Mouse (Mus musculus): ENCODE results near the gene Prkag1. TPM values are rescaled to one million over a fixed set of nuclear protein-coding genes. Genes with fewer than 3 reads are reported as not detected.

The Prkag1 gene
- polyA plus RNA-seq, 1 experiment = 132 TPM

DNA sequence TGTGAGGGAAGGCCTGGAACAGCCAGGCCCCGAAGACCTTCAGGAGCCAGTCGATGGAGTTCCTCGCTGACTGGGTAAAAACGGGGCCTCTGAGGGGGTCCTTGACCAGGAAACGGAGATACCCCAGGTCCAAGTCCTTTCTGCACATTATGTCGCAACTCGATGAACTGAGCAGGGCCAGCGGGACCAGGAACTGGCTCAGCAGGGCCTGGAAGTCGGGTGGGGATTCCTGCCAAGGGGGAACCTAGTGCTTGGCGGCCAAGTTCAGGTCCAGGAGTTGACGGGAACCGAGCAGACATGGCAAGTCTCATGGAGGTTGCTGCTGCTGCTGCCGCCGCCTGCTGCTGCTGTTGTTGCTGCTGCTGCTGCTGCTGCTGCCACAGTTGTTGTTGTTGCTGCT, 19.3 kb upstream of the Prkag1 start:
- H3K79me3 ChIP-seq (ENCODE audit: low read depth) = peaks cover 5% of the 10 kb centered on the region
- peaks cover 100% of the 10 kb centered on the region for H3K36me3 ChIP-seq (ENCODE audit: control insufficient read depth, insufficient read depth)
- no peaks in the 10 kb centered on the region for H3K27me3 ChIP-seq (ENCODE audit: control insufficient read depth, insufficient read depth, insufficient read length)
- H3ac ChIP-seq (ENCODE audit: control insufficient read depth, insufficient read length, low read depth) = no peak overlapping the region
- TF ChIP-seq MYOD1 (IDR thresholded peaks at IDR 0.05; ENCODE audit: control insufficient read depth, insufficient read length, low read depth) (no peak), MYOG (IDR thresholded peaks at IDR 0.05; ENCODE audit: control insufficient read depth, extremely low read depth, insufficient read length) (no peak), CTCF (IDR thresholded peaks at IDR 0.05; ENCODE audit: control insufficient read depth, insufficient read depth, insufficient read length) (no peak), CEBPB (IDR thresholded peaks at IDR 0.05; ENCODE audit: low read depth) (no peak), MAX (IDR thresholded peaks at IDR 0.05) (no peak), USF1 (IDR thresholded peaks at IDR 0.05; ENCODE audit: low read depth) (no peak), FOSL1 (IDR thresholded peaks at IDR 0.05; ENCODE audit: insufficient read depth, low read length, poor library complexity, severe bottlenecking) (no peak)
- H3K79me2 ChIP-seq (ENCODE audit: control insufficient read depth, insufficient read depth) = peaks cover 55% of the 10 kb centered on the region
- H3K4me3 ChIP-seq (ENCODE audit: insufficient read depth, poor library complexity, severe bottlenecking) = no peak overlapping the region

GRCm38 (mm10) chr15:98849956-98850600, 18.8 kb upstream of the Prkag1 start:
- TF ChIP-seq FOSL1 (IDR thresholded peaks at IDR 0.05; ENCODE audit: insufficient read depth, low read length, poor library complexity, severe bottlenecking) (no peak), USF1 (IDR thresholded peaks at IDR 0.05; ENCODE audit: low read depth) (no peak)
- no peak overlapping the region for H3ac ChIP-seq (ENCODE audit: control insufficient read depth, insufficient read length, low read depth)
- H3K79me3 ChIP-seq (ENCODE audit: low read depth) = peaks cover 5% of the 10 kb centered on the region
- H3K4me3 ChIP-seq (ENCODE audit: insufficient read depth, poor library complexity, severe bottlenecking) = no peak overlapping the region
- H3K27me3 ChIP-seq (ENCODE audit: control insufficient read depth, insufficient read depth, insufficient read length) = no peaks in the 10 kb centered on the region
- peaks cover 55% of the 10 kb centered on the region for H3K79me2 ChIP-seq (ENCODE audit: control insufficient read depth, insufficient read depth)
- peaks cover 100% of the 10 kb centered on the region for H3K36me3 ChIP-seq (ENCODE audit: control insufficient read depth, insufficient read depth)

- TF ChIP-seq MAX (IDR thresholded peaks at IDR 0.05) (no peak), MYOG (IDR thresholded peaks at IDR 0.05; ENCODE audit: control insufficient read depth, extremely low read depth, insufficient read length) (no peak), USF1 (IDR thresholded peaks at IDR 0.05; ENCODE audit: low read depth) (no peak), CEBPB (IDR thresholded peaks at IDR 0.05; ENCODE audit: low read depth) (no peak), CTCF (IDR thresholded peaks at IDR 0.05; ENCODE audit: control insufficient read depth, insufficient read depth, insufficient read length) (no peak), FOSL1 (IDR thresholded peaks at IDR 0.05; ENCODE audit: insufficient read depth, low read length, poor library complexity, severe bottlenecking) (no peak), MYOD1 (IDR thresholded peaks at IDR 0.05; ENCODE audit: control insufficient read depth, insufficient read length, low read depth) (no peak)
- Histone ChIP-seq H3K4me3 (ENCODE audit: insufficient read depth, poor library complexity, severe bottlenecking) (no peak overlapping the region), H3K36me3 (ENCODE audit: control insufficient read depth, insufficient read depth) (peaks cover 100% of the 10 kb centered on the region), H3K79me2 (ENCODE audit: control insufficient read depth, insufficient read depth) (peaks cover 60% of the 10 kb centered on the region), H3K79me3 (ENCODE audit: low read depth) (peaks cover 5% of the 10 kb centered on the region), H3K27me3 (ENCODE audit: control insufficient read depth, insufficient read depth, insufficient read length) (no peaks in the 10 kb centered on the region), H3ac (ENCODE audit: control insufficient read depth, insufficient read length, low read depth) (no peak overlapping the region)
Measured at GRCm38 (mm10) chr15:98849165-98849564, 17.8 kb upstream of the Prkag1 start.

DNA sequence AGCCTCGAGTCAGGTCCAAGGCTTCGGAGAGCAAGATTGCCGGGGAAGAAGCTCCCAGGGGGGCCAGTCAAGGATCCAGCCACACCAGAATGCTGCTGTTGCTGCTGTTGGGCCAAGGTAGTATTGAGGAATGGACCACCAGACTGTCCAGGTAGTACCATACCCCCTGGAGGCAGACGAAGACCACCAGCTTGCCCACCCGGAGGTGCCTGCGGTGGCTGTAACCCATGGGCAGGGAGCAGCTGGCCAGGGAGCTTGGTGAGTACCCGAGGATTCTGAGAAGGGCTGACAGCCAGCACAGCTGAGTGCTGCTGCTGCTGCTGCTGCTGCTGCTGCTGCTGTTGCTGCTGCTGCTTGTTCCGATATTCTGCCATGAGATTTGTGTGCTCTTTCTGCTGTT, 14.8 kb upstream of the Prkag1 start:
- Histone ChIP-seq H3K36me3 (ENCODE audit: control insufficient read depth, insufficient read depth) (peaks cover 100% of the 10 kb centered on the region), H3K4me3 (ENCODE audit: insufficient read depth, poor library complexity, severe bottlenecking) (no peak overlapping the region)

GRCm38 (mm10) chr15:98845149-98845548, 13.8 kb upstream of the Prkag1 start:
- Histone ChIP-seq H3K4me3 (ENCODE audit: insufficient read depth, poor library complexity, severe bottlenecking) (no peak overlapping the region), H3K79me2 (ENCODE audit: control insufficient read depth, insufficient read depth) (peaks cover 46% of the 10 kb centered on the region), H3ac (ENCODE audit: control insufficient read depth, insufficient read length, low read depth) (no peak overlapping the region), H3K27me3 (ENCODE audit: control insufficient read depth, insufficient read depth, insufficient read length) (no peaks in the 10 kb centered on the region), H3K79me3 (ENCODE audit: low read depth) (peaks cover 3% of the 10 kb centered on the region), H3K36me3 (ENCODE audit: control insufficient read depth, insufficient read depth) (peaks cover 100% of the 10 kb centered on the region)
- TF ChIP-seq USF1 (IDR thresholded peaks at IDR 0.05; ENCODE audit: low read depth) (no peak), MYOD1 (IDR thresholded peaks at IDR 0.05; ENCODE audit: control insufficient read depth, insufficient read length, low read depth) (peak; percentile 71)

More for the DNA sequence above, 14.8 kb upstream of the Prkag1 start:
- Histone ChIP-seq H3K79me3 (ENCODE audit: low read depth) (peaks cover 3% of the 10 kb centered on the region), H3ac (ENCODE audit: control insufficient read depth, insufficient read length, low read depth) (no peak overlapping the region), H3K27me3 (ENCODE audit: control insufficient read depth, insufficient read depth, insufficient read length) (no peaks in the 10 kb centered on the region), H3K79me2 (ENCODE audit: control insufficient read depth, insufficient read depth) (peaks cover 55% of the 10 kb centered on the region)
- TF ChIP-seq USF1 (IDR thresholded peaks at IDR 0.05; ENCODE audit: low read depth) (no peak), MYOD1 (IDR thresholded peaks at IDR 0.05; ENCODE audit: control insufficient read depth, insufficient read length, low read depth) (no peak), CEBPB (IDR thresholded peaks at IDR 0.05; ENCODE audit: low read depth) (no peak), MYOG (IDR thresholded peaks at IDR 0.05; ENCODE audit: control insufficient read depth, extremely low read depth, insufficient read length) (no peak), MAX (IDR thresholded peaks at IDR 0.05) (no peak), FOSL1 (IDR thresholded peaks at IDR 0.05; ENCODE audit: insufficient read depth, low read length, poor library complexity, severe bottlenecking) (no peak), CTCF (IDR thresholded peaks at IDR 0.05; ENCODE audit: control insufficient read depth, insufficient read depth, insufficient read length) (no peak)

GRCm38 (mm10) chr15:98843595-98844223, 12.4 kb upstream of the Prkag1 start:
- H3K27me3 ChIP-seq (ENCODE audit: control insufficient read depth, insufficient read depth, insufficient read length) = no peaks in the 10 kb centered on the region
- no peak overlapping the region for H3K4me3 ChIP-seq (ENCODE audit: insufficient read depth, poor library complexity, severe bottlenecking)
- no peak overlapping the region for H3ac ChIP-seq (ENCODE audit: control insufficient read depth, insufficient read length, low read depth)
- TF ChIP-seq MYOG (IDR thresholded peaks at IDR 0.05; ENCODE audit: control insufficient read depth, extremely low read depth, insufficient read length) (no peak), FOSL1 (IDR thresholded peaks at IDR 0.05; ENCODE audit: insufficient read depth, low read length, poor library complexity, severe bottlenecking) (no peak), CEBPB (IDR thresholded peaks at IDR 0.05; ENCODE audit: low read depth) (no peak), MAX (IDR thresholded peaks at IDR 0.05) (no peak), CTCF (IDR thresholded peaks at IDR 0.05; ENCODE audit: control insufficient read depth, insufficient read depth, insufficient read length) (no peak), USF1 (IDR thresholded peaks at IDR 0.05; ENCODE audit: low read depth) (no peak), MYOD1 (IDR thresholded peaks at IDR 0.05; ENCODE audit: control insufficient read depth, insufficient read length, low read depth) (no peak)
- H3K36me3 ChIP-seq (ENCODE audit: control insufficient read depth, insufficient read depth) = peaks cover 99% of the 10 kb centered on the region
- no peaks in the 10 kb centered on the region for H3K79me3 ChIP-seq (ENCODE audit: low read depth)
- peaks cover 43% of the 10 kb centered on the region for H3K79me2 ChIP-seq (ENCODE audit: control insufficient read depth, insufficient read depth)

All from C2C12 (cell line).